Mouse (Mus musculus) myocyte (in vitro differentiated cells): ENCODE results near the gene Rhbdf1. TPM values are rescaled to one million over a fixed set of nuclear protein-coding genes. Genes with fewer than 3 reads are reported as not detected.
A peak's percentile ranks its signal among the peaks of the same experiment; 100 is the strongest.

Experiments
- H3K27me3 ChIP-seq: one replicate; pipeline ENCODE4 v1.6.1; 2011; ENCODE audit not compliant: control insufficient read depth, insufficient read depth, insufficient read length
- H3K36me3 ChIP-seq: one replicate; pipeline ENCODE4 v1.6.1; 2011; ENCODE audit not compliant: control insufficient read depth, insufficient read depth
- H3K4me2 ChIP-seq: one replicate; pipeline ENCODE4 v1.6.1; 2011; ENCODE audit warnings: low read depth, control low read depth
- H3K4me3 ChIP-seq: one replicate; pipeline ENCODE4 v1.5.1; 2011; ENCODE audit warnings: mild to moderate bottlenecking, control low read depth, moderate library complexity
- H3K79me2 ChIP-seq: one replicate; pipeline ENCODE4 v1.6.1; 2011; ENCODE audit not compliant: control insufficient read depth, insufficient read depth
- H3ac ChIP-seq: one replicate; pipeline ENCODE4 v1.6.1; 2011; ENCODE audit not compliant: control insufficient read depth, insufficient read length
- CEBPB ChIP-seq: IDR thresholded peaks from 2 replicates; pipeline ENCODE4 v1.6.1; 2011; ENCODE audit warnings: mild to moderate bottlenecking, moderate library complexity; ENCODE audit not compliant: poor library complexity, insufficient read depth, severe bottlenecking
- E2F4 ChIP-seq: IDR thresholded peaks from one replicate; pipeline ENCODE4 v1.6.1; 2011; ENCODE audit warnings: mild to moderate bottlenecking, control low read depth, moderate library complexity; ENCODE audit not compliant: insufficient read depth
- MAX ChIP-seq: IDR thresholded peaks from one replicate; pipeline ENCODE4 v1.6.1; 2011; ENCODE audit warnings: low read depth, mild to moderate bottlenecking, control low read depth
- MYOD1 ChIP-seq, 3 experiments: IDR thresholded peaks; one replicate each; pipeline ENCODE4 v1.6.1; 2011; ENCODE audit warnings: control low read depth in 2 of 3, low read depth in 2 of 3, mild to moderate bottlenecking in 2 of 3, moderate library complexity in 1 of 3; ENCODE audit not compliant: insufficient read length in 2 of 3, control insufficient read depth in 1 of 3
- MYOG ChIP-seq, 3 experiments: IDR thresholded peaks; one replicate each; pipeline ENCODE4 v1.6.1; 2011; ENCODE audit warnings: control low read depth in 2 of 3, low read depth in 2 of 3, mild to moderate bottlenecking in 2 of 3; ENCODE audit not compliant: insufficient read length in 2 of 3, control insufficient read depth in 1 of 3, insufficient read depth in 1 of 3
- POLR2A ChIP-seq: IDR thresholded peaks from one replicate; pipeline ENCODE4 v1.6.1; 2011; ENCODE audit warnings: low read depth, mild to moderate bottlenecking, control low read depth, moderate library complexity; ENCODE audit not compliant: insufficient read length
- POLR2AphosphoS2 ChIP-seq: IDR thresholded peaks from one replicate; pipeline ENCODE4 v1.6.1; 2011; ENCODE audit warnings: low read depth, control low read depth; ENCODE audit not compliant: insufficient read length
- REST ChIP-seq: IDR thresholded peaks from one replicate; pipeline ENCODE4 v1.6.1; 2011; ENCODE audit warnings: mild to moderate bottlenecking, control low read depth, moderate library complexity; ENCODE audit not compliant: insufficient read depth, insufficient read length
- SRF ChIP-seq: IDR thresholded peaks from one replicate; pipeline ENCODE4 v1.6.1; 2011; ENCODE audit warnings: low read depth; ENCODE audit not compliant: control insufficient read depth, insufficient read length
- TCF12 ChIP-seq: IDR thresholded peaks from one replicate; pipeline ENCODE4 v1.6.1; 2011; ENCODE audit warnings: mild to moderate bottlenecking, control low read depth; ENCODE audit not compliant: poor library complexity, insufficient read depth, severe bottlenecking
- TCF3 ChIP-seq: IDR thresholded peaks from one replicate; pipeline ENCODE4 v1.6.1; 2011; ENCODE audit warnings: low read depth, control low read depth; ENCODE audit not compliant: insufficient read length
- USF1 ChIP-seq: IDR thresholded peaks from one replicate; pipeline ENCODE4 v1.6.1; 2011; ENCODE audit warnings: low read depth, mild to moderate bottlenecking, control low read depth, moderate library complexity
- polyA plus RNA-seq: library from polyadenylated mRNA; unstranded; fragments of >200 nt; fragmentation: generic; extraction: Trizol; gene quantifications from one replicate; pipeline ENCODE4 v1.2.1, GENCODE M21; 2012; ENCODE audit warnings: missing spikeins

Rhbdf1 gene
- polyA plus RNA-seq, 1 experiment = 73.3 TPM

DNA sequence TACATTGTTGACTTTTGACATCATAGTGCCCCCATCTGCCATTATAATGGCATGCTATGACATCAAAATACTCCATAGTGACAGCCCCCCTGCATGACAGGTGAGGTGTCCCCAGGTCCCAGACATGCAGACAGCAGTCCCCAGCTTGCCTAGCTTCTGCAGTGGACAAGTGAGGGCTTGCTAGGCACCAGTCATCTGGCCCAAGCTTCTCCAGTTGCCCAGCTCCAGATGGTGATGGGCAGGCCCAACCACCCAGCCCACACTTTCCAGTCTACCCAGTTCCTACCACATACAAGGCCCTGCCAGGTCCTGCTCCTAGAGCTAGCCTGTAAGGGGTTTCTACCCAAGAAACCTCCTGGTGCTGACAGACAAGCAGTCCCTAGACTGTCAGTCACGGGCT, 43.6 kb downstream of the Rhbdf1 start:
- Histone ChIP-seq H3K4me3 (no peak overlapping the region), H3ac (no peak overlapping the region), H3K79me2 (no peaks in the 10 kb centered on the region), H3K27me3 (peaks cover 20% of the 10 kb centered on the region), H3K4me2 (no peak overlapping the region), H3K36me3 (no peaks in the 10 kb centered on the region)
- TF ChIP-seq CEBPB (no peak), REST (no peak), E2F4 (no peak), POLR2A (no peak), MAX (no peak), TCF3 (no peak)

DNA sequence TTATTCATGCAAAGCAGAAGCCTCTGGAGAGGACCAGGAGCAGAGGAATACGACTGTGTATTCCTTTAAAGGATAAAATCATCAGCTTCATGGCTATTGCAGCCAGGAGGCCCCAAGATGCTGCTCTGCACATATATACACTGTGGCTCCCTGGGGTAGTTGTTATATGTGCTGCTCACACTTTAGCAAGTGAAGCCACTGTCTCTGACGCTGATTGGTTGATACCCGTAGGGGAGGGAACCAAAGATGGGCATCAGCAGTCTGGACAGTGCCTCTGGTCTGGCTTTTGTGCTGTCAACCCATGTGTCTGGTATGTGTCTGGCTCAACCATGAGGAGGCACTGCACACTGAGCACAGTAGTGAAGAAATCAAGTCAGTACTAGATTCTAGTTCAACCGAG, 55.4 kb downstream of the Rhbdf1 start:
- no peak overlapping the region for H3K4me3 ChIP-seq
- TF ChIP-seq MYOD1 (IDR thresholded peaks at IDR 0.05; ENCODE audit: control insufficient read depth in 1 of 3, insufficient read length in 2 of 3, low read depth in 2 of 3) (no peak), CEBPB (no peak), USF1 (no peak), REST (no peak), MAX (no peak), MYOG (IDR thresholded peaks at IDR 0.05; ENCODE audit: control insufficient read depth in 1 of 3, insufficient read depth in 1 of 3, insufficient read length in 2 of 3, low read depth in 2 of 3) (no peak), E2F4 (no peak), POLR2AphosphoS2 (no peak), SRF (no peak), POLR2A (no peak), TCF3 (no peak), TCF12 (no peak)
- no peak overlapping the region for H3K4me2 ChIP-seq
- no peaks in the 10 kb centered on the region for H3K36me3 ChIP-seq
- H3K79me2 ChIP-seq = no peaks in the 10 kb centered on the region
- H3K27me3 ChIP-seq = peaks cover 18% of the 10 kb centered on the region
- H3ac ChIP-seq = no peak overlapping the region

DNA sequence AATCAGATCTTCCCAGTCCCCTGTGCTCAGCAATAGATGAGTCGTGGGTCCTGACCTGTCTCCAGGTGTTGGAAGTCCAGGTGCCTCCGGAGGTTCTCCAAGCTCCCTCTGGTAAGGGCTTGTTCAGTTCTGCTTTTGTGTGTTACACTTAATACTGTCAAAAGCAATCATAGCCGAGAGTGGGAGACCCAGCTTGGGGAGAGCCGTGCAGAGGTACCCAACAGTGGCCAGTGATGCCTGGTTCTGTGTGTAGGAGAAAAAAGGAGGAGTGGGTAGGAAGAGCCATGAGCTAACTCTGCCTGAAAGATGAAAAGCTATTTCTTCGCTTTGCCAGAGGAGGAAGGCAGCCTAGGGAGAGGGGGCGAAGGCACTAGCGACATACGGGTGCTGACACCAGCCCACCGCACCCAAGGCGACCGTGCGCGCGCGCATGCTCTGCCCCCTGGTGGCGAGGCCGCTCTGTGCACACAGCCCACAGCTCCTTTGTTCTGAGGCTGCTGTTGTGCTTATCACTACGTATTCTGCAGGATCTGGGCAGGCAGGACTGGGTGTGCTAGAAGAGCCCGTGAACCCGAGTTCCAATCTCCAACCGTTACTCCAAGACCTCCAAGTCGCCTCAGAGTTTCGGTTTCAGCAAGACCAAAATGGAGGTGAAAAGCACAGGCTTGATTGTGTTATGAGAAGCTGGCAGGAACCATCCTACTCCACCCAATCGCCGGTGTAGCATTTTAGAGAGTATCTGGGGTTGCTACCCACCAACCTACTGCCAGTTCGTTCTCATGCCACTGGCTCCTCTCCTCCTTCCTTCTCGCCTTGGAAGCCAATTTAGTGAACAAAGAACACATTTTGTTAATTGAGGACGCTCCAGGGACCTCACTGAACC, 59.9 kb downstream of the Rhbdf1 start:
- Histone ChIP-seq H3ac (no peak overlapping the region), H3K36me3 (no peaks in the 10 kb centered on the region), H3K4me3 (no peak overlapping the region), H3K27me3 (peaks cover 42% of the 10 kb centered on the region), H3K4me2 (peak overlapping the region; percentile 19), H3K79me2 (no peaks in the 10 kb centered on the region)
- TF ChIP-seq TCF3 (no peak), CEBPB (no peak), TCF12 (no peak), E2F4 (no peak), MAX (no peak), POLR2AphosphoS2 (no peak), REST (no peak), MYOG (IDR thresholded peaks at IDR 0.05; ENCODE audit: control insufficient read depth in 1 of 3, insufficient read depth in 1 of 3, insufficient read length in 2 of 3, low read depth in 2 of 3) (no peak), SRF (no peak), MYOD1 (IDR thresholded peaks at IDR 0.05; ENCODE audit: control insufficient read depth in 1 of 3, insufficient read length in 2 of 3, low read depth in 2 of 3) (no peak), USF1 (no peak), POLR2A (no peak)

DNA sequence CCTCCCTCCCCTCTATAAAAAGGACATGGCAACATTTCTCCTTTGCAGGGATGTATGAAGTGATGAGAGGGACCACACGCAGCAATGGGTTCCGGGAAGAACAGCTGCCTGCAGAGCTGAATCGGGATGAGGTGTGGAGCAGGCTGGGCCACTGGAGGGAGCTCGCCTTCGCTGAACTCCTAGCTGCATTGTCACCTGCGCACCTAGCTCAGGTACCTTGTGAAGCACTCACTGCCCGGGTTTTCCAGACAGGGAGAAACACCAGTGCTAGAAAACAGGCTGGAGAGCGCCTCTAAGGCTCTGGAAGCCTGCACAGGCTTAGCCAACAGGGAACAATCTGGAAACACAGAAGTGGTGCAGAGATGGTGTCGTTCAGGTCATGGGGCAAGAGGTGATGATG, 60.6 kb downstream of the Rhbdf1 start:
- TF ChIP-seq TCF3 (no peak), MYOD1 (IDR thresholded peaks at IDR 0.05; ENCODE audit: control insufficient read depth in 1 of 3, insufficient read length in 2 of 3, low read depth in 2 of 3) (no peak), REST (no peak), USF1 (no peak), E2F4 (no peak), POLR2A (no peak), SRF (no peak), TCF12 (no peak), CEBPB (no peak), MAX (no peak)
- Histone ChIP-seq H3K4me3 (no peak overlapping the region), H3K79me2 (no peaks in the 10 kb centered on the region), H3K27me3 (peaks cover 37% of the 10 kb centered on the region), H3K36me3 (no peaks in the 10 kb centered on the region), H3ac (no peak overlapping the region), H3K4me2 (no peak overlapping the region)

DNA sequence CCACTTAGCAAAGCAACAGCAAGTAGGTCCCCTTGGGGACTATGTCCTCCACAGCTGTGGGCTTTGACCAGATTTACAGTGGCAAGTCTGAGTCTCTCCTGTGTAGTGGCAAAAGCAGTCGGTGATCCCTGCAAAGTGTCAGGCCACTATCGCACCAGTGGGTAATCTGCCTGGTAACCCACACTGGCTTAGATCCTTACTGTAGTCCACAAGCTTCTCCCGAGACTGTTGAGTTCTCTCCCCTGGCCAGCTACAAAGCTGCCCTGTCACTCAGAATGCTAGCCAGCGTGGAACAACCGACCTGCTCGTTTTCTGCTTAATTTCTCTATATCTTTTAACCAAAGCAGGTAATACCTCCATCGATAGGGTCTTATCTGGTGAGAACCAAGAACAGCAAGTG, 61.8 kb downstream of the Rhbdf1 start:
- no peaks in the 10 kb centered on the region for H3K79me2 ChIP-seq
- H3K4me3 ChIP-seq = no peak overlapping the region
- H3K4me2 ChIP-seq = no peak overlapping the region
- no peaks in the 10 kb centered on the region for H3K36me3 ChIP-seq
- peaks cover 31% of the 10 kb centered on the region for H3K27me3 ChIP-seq
- TF ChIP-seq USF1 (no peak), TCF12 (no peak), MAX (no peak)
- H3ac ChIP-seq = no peak overlapping the region

Other genes with a start within 250 kb of the Rhbdf1 start
- gene Nsg2, start 221.8 kb downstream of the Rhbdf1 start, polyA plus RNA-seq = 0.18 TPM
- gene Il9r, start 22.0 kb downstream of the Rhbdf1 start, polyA plus RNA-seq = 0.01 TPM
- 58.3 TPM for gene Snrnp25, start 16.9 kb downstream of the Rhbdf1 start, polyA plus RNA-seq
- 23.8 TPM for gene Mpg, start 4.2 kb upstream of the Rhbdf1 start, polyA plus RNA-seq
- 57.4 TPM for gene Nprl3, start 45.4 kb upstream of the Rhbdf1 start, polyA plus RNA-seq
- gene Hba-x, start 54.1 kb upstream of the Rhbdf1 start, polyA plus RNA-seq = not detected
- 12.3 TPM for gene Hba-a1, start 61.2 kb upstream of the Rhbdf1 start, polyA plus RNA-seq
- gene Hbq1b, start 64.7 kb upstream of the Rhbdf1 start, polyA plus RNA-seq = 0.16 TPM
- not detected for gene Hba-a2, start 74.2 kb upstream of the Rhbdf1 start, polyA plus RNA-seq
- 0.24 TPM for gene Hbq1a, start 77.8 kb upstream of the Rhbdf1 start, polyA plus RNA-seq
- gene Sh3pxd2b, start 125.5 kb upstream of the Rhbdf1 start, polyA plus RNA-seq = 22.3 TPM
- gene Ubtd2, start 233.1 kb upstream of the Rhbdf1 start, polyA plus RNA-seq = 14.6 TPM